Mouse (Mus musculus) v-Abl transformed pro-B cells (cell line): ENCODE data around the gene Noa1.

Experiments used
- in situ Hi-C, 2 experiments: fragments of 400-800 bp; cut with MboI; formaldehyde crosslinking; loops; one replicate each; pipeline ENCODE4 v1.15.1; 2025; ENCODE audit not compliant: unreplicated experiment in 2 of 2

Gene Noa1

GRCm38 (mm10) chr5:77260141-77260540 lies 49.7 kb downstream of the Noa1 start:
- in situ Hi-C loops, result no loop called here

GRCm38 (mm10) chr5:77259315-77259714 lies 50.6 kb downstream of the Noa1 start:
- in situ Hi-C loops, result no loop called here

- in situ Hi-C loops, result no loop called here
These were observed 52.3 kb downstream of the Noa1 start for GRCm38 (mm10) chr5:77257603-77258002.

- in situ Hi-C loops, result no loop called here
These were observed 55.5 kb downstream of the Noa1 start for GRCm38 (mm10) chr5:77254402-77254801.

- in situ Hi-C loops, result no loop called here
These were observed 56.7 kb downstream of the Noa1 start for GRCm38 (mm10) chr5:77253154-77253553.

- in situ Hi-C loops, result no loop called here
These were observed 57.6 kb downstream of the Noa1 start for GRCm38 (mm10) chr5:77252115-77252827.

GRCm38 (mm10) chr5:77251656-77252055 lies 58.2 kb downstream of the Noa1 start:
- in situ Hi-C loops, result no loop called here

GRCm38 (mm10) chr5:77250083-77250482 lies 59.8 kb downstream of the Noa1 start:
- in situ Hi-C loops, result no loop called here

- in situ Hi-C loops, result no loop called here
These were observed 63.9 kb downstream of the Noa1 start for GRCm38 (mm10) chr5:77245787-77246671.

GRCm38 (mm10) chr5:77245463-77245786 lies 64.5 kb downstream of the Noa1 start:
- in situ Hi-C loops, result no loop called here

GRCm38 (mm10) chr5:77244331-77244987 lies 65.4 kb downstream of the Noa1 start:
- in situ Hi-C loops, result no loop called here
